Mouse (Mus musculus) ES-Bruce4 (cell line): ENCODE data around the gene Slc6a12.

ENCODE experiments used
- CTCF ChIP-seq: IDR thresholded peaks from one replicate; pipeline ENCODE4 v1.8.1; 2011; ENCODE audit warnings: low read depth, low read length
- EP300 ChIP-seq: IDR thresholded peaks from 2 replicates; pipeline ENCODE4 v1.6.1; 2011; ENCODE audit warnings: low read depth, low read length; ENCODE audit not compliant: insufficient read depth
- POLR2A ChIP-seq: IDR thresholded peaks from one replicate; pipeline ENCODE4 v1.8.1; 2011; ENCODE audit warnings: low read length; ENCODE audit not compliant: insufficient read depth

- no peak for TF ChIP-seq CTCF
- TF ChIP-seq POLR2A = no peak
- TF ChIP-seq EP300 = no peak
These were observed 58.3 kb downstream of the Slc6a12 start for GRCm38 (mm10) chr6:121401140-121401539.
